Mouse (Mus musculus): ENCODE results near the gene Znhit2.
A peak's percentile ranks its signal among the peaks of the same experiment; 100 is the strongest.
"Not testable (repeated sequence)": the region's sequence is repeated elsewhere in the genome, so short reads cannot be mapped to it uniquely, and the experiment has no call there.

Gene Znhit2

GRCm38 (mm10) chr19:6061021-6061533 lies at the start of gene Znhit2:
Gene Znhit2 (plus strand): TSS chr19:6061192.
- peak; percentile 91 to 92 for DNase-seq (ENCODE audit: low spot score in 2 of 2)

GRCm38 (mm10) chr19:6013691-6014090 lies 47.3 kb upstream of the Znhit2 start:
- no peak for DNase-seq (ENCODE audit: low spot score in 2 of 2)

GRCm38 (mm10) chr19:6014991-6015510 lies 45.9 kb upstream of the Znhit2 start:
- peak; percentile 31 to 56 for DNase-seq (ENCODE audit: low spot score in 2 of 2)

GRCm38 (mm10) chr19:6015511-6016315 lies 45.3 kb upstream of the Znhit2 start, which contains the start of gene Capn1:
Gene Capn1 (minus strand): TSS chr19:6015897.
- DNase-seq (ENCODE audit: low spot score in 2 of 2) = peak; percentile 79 to 83

- no peak for DNase-seq (ENCODE audit: low spot score in 2 of 2)
Measured at GRCm38 (mm10) chr19:6016532-6016931, 44.5 kb upstream of the Znhit2 start.

- peak; percentile 75 to 88 for DNase-seq (ENCODE audit: low spot score in 2 of 2)
Measured at GRCm38 (mm10) chr19:6018142-6019089, 42.6 kb upstream of the Znhit2 start.

GRCm38 (mm10) chr19:6020276-6020675 lies 40.7 kb upstream of the Znhit2 start:
- DNase-seq (ENCODE audit: low spot score in 2 of 2) = no peak

- no peak for DNase-seq (ENCODE audit: low spot score in 2 of 2)
Measured at GRCm38 (mm10) chr19:6023059-6023458, 37.9 kb upstream of the Znhit2 start.

GRCm38 (mm10) chr19:6023930-6024329 lies 37.1 kb upstream of the Znhit2 start:
- no peak for DNase-seq (ENCODE audit: low spot score in 2 of 2)

- DNase-seq (ENCODE audit: low spot score in 2 of 2) = no peak
Measured at GRCm38 (mm10) chr19:6028991-6029390, 32.0 kb upstream of the Znhit2 start.

- DNase-seq (ENCODE audit: low spot score in 2 of 2) = no peak
Measured at GRCm38 (mm10) chr19:6029426-6029825, 31.6 kb upstream of the Znhit2 start.

GRCm38 (mm10) chr19:6030520-6031280 lies 30.3 kb upstream of the Znhit2 start:
- no peak for DNase-seq (ENCODE audit: low spot score in 2 of 2)

- no peak for DNase-seq (ENCODE audit: low spot score in 2 of 2)
Measured at GRCm38 (mm10) chr19:6035966-6036585, 24.9 kb upstream of the Znhit2 start.

- no peak for DNase-seq (ENCODE audit: low spot score in 2 of 2)
Measured at GRCm38 (mm10) chr19:6037695-6038094, 23.3 kb upstream of the Znhit2 start.

GRCm38 (mm10) chr19:6038326-6038725 lies 22.7 kb upstream of the Znhit2 start:
- DNase-seq (ENCODE audit: low spot score in 2 of 2) = no peak

GRCm38 (mm10) chr19:6040002-6040401 lies 21.0 kb upstream of the Znhit2 start:
- no peak for DNase-seq (ENCODE audit: low spot score in 2 of 2)

GRCm38 (mm10) chr19:6042293-6042692 lies 18.7 kb upstream of the Znhit2 start:
- DNase-seq (ENCODE audit: low spot score in 2 of 2) = no peak

GRCm38 (mm10) chr19:6044102-6044501 lies 16.9 kb upstream of the Znhit2 start:
- not testable (repeated sequence) for DNase-seq (ENCODE audit: low spot score in 2 of 2)

- no peak for DNase-seq (ENCODE audit: low spot score in 2 of 2)
Measured at GRCm38 (mm10) chr19:6045366-6046293, 15.4 kb upstream of the Znhit2 start.
